Mouse (Mus musculus) mammary gland, adult 2 months (tissue): Measurements from ENCODE around the gene Tspear. TPM values are rescaled to one million over a fixed set of nuclear protein-coding genes. Genes with fewer than 3 reads are reported as not detected.

ENCODE experiments used
- polyA plus RNA-seq: library from polyadenylated mRNA; depleted of rRNA; stranded (reverse); fragments of >200 nt; gene quantifications from 2 replicates; pipeline ENCODE4 v1.2.3, GENCODE M21; 2012; ENCODE audit warnings: low replicate concordance; rRNA removed

The Tspear gene
- 0.49 and 0.69 TPM in 2 replicates for polyA plus RNA-seq

DNA sequence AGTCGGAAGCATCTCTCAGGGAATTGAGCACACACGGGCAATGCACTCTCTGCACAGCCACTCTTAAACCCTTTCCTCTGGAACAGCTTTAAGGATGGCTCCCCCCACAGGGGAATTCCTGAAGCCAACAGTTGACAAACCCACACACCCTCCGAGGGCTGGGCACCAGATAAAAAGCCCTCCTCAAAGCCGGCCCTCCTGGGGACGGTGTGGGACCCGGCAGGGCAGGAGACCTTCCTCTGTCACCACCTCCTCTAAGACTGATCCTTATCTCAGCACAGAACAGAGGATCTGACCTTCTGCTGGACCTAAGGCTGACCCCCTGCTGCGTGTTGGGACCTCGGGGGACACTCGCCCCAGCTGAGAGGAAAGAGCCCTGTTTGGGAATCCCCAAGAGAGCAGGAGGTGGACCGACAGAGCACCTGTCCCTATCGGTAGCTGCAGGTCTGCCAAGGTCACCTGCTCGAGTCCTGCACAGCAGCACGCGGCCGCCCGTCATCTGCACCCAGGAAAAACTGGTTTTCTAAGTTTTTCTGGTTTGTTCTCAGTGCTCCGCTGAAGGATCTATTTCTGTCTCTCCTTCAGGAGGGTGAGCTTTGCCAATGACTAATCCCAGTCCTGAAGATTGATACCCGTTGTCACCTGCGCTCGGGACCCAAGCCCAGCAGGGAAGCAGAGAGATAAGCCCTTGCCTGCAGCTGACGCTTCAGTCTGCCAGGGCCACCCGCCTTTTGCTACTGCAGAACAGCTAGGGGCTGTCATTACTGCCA lies at the start of gene Tspear:
Gene Tspear, plus strand, starts transcription at position 675 of the 770 bp plus-strand sequence.

DNA sequence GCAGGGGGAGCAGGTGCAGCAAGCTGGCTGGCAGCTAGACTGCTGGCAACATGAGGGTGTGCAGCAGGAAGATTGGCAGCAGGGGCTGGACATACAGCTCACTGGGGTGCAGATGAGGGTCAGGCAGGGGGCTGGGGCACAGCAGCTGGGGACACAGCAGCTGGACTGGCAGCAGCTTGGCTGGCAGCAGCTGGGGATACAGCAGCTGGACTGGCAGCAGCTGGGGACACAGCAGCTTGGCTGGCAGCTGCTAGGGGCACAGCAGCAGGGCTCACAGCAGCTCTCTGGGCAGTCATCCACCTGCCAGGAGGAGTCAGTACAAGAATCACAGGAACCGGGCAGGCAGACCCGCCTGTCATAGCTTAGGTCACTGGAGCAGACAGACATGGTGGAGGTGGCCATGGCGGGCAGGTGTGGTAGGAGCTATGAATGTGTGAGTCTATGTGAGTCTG lies 4.0 kb downstream of the Tspear start, which contains the start of gene Gm19402:
Gene Gm19402, minus strand, starts transcription at position 402 of the 452 bp plus-strand sequence.

DNA sequence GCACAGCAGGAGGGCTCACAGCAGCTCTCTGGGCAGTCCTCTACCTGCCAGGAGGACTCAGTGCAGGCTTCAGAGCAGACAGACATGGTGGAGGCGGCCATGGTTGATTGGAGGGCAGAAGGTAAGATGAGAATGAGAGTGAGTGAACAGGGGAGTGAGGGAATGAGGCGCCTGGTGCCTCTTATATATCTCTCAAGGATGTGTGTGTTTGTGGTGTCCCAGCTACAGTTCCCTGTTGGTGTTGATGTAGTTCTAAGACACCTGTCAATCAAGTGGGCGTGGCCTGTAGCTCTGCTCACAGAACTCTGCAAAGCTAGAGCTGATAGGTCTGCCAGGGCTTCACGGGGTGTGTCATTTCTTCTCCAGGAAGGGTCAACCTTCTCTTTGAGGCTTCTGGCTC lies 10.8 kb downstream of the Tspear start, which contains the start of gene Gm9508:
Gene Gm9508, minus strand, starts transcription at position 101 of the 400 bp plus-strand sequence.

DNA sequence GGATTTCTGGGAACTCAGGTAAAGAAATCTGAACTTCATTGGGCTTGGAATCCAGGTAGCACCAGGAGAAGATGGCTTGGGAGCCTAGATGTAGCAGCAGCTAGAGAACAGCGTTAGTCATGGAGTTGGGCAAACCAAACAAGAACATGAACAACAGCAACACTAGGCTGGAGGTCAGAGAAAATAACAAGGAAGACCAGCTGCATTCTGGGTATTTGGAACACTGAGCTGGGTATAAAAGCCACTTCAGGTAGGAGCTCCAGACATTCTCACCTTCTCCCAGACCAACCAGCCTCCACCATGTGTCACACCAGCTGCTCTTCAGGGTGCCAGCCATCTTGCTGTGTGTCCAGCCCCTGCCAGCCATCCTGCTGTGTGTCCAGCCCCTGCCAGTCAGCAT lies 20.0 kb downstream of the Tspear start, which contains the start of gene Gm10272:
Gene Gm10272, plus strand, starts transcription at position 301 of the 400 bp plus-strand sequence.

DNA sequence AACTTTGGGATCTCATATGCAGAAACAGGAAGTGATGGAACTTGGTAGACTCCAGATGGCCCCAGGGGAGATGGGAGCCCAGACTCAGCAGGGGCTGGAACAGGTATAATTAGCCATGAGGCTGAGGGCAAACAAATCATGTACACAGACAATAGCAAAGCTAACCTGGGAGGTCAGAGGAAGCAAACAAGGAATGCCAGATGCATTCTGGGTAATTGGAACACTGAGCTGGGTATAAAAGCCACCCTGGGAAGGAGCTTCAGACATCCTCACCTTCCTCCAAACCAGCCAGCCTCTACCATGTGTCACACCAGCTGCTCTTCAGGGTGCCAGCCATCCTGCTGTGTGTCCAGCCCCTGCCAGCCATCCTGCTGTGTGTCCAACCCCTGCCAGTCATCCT lies 24.8 kb downstream of the Tspear start, which contains the start of gene Gm10024:
Gene Gm10024, plus strand, starts transcription at position 301 of the 400 bp plus-strand sequence.

DNA sequence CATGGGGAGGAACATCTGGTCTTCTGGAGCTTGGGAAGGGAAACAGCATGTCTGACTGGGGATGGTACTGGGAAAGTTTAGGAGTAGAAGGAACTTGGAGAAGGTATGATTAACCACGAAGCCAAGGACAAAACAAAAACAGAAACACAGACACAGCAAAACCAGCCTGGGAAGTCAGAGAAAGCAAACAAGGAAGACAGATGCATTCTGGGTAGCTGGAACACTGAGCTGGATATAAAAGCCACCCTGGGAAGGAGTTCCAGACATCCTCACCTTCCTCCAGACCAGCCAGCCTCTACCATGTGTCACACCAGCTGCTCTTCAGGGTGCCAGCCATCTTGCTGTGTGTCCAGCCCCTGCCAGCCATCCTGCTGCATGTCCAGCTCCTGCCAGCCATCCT lies 29.1 kb downstream of the Tspear start, which contains the start of gene Gm10142:
Gene Gm10142, plus strand, starts transcription at position 301 of the 400 bp plus-strand sequence.

DNA sequence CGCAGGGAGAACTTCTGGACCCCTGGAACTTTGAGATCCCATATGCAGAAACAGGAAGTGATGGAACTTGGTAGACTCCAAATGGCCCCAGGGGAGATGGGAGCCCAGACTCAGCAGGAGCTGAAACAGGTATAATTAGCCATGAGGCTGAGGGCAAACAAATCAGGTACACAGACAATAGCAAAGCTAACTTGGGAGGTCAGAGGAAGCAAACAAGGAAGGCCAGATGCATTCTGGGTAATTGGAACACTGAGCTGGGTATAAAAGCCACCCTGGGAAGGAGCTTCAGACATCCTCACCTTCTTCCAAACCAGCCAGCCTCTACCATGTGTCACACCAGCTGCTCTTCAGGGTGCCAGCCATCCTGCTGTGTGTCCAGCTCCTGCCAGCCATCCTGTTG lies 33.9 kb downstream of the Tspear start, which contains the start of gene Krtap12-1:
Gene Krtap12-1, plus strand, starts transcription at position 301 of the 400 bp plus-strand sequence.

DNA sequence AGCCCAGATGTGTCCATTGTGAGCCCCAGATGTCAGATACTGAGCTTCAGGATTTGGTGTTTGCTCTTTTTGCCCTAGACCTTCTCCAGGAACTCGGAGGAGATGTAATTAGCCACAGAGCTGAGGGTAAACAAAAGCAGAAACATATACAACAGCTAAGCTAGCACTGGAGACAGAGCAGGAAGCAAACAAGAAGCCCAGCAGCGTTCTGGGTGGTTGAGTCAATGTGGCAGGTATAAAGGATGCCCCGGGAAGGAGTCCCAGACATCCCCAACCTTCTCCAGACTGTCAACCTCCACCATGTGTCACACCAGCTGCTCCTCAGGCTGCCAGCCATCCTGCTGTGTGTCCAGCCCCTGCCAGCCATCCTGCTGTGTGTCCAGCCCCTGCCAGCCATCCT lies 39.8 kb downstream of the Tspear start, which contains the start of gene Gm10100:
Gene Gm10100, plus strand, starts transcription at position 301 of the 400 bp plus-strand sequence.

DNA sequence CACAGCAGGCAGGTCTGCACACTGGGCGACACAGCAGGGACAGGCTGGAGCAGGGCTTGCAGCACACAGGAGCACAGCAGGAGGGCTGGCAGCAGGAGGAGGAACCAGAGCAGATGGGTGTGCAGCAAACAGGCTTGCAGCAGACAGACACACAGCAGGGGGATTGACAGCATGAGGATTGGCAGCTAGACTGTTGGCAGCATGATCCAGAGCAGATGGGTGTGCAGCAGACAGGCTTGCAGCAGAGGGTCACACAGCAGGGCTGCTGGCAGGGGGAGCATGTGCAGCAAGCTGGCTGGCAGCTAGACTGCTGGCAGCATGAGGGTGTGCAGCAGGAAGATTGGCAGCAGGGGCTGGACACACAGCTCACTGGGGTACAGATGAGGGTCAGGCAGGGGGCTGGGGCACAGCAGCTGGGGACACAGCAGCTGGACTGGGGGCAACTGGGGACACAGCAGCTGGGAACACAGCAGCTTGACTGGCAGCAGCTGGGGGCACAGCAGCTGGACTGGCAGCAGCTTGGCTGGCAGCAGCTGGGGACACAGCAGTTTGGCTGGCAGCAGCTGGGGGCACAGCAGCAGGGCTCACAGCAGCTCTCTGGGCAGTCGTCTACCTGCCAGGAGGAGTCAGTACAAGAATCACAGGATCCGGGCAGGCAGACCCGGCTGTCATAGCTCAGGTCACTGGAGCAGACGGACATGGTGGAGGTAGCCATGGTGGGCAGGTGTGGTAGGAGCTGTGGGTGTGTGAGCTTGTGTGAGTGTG lies 55.7 kb downstream of the Tspear start, which contains the start of gene Gm18596:
Gene Gm18596, minus strand, starts transcription at position 715 of the 765 bp plus-strand sequence.

DNA sequence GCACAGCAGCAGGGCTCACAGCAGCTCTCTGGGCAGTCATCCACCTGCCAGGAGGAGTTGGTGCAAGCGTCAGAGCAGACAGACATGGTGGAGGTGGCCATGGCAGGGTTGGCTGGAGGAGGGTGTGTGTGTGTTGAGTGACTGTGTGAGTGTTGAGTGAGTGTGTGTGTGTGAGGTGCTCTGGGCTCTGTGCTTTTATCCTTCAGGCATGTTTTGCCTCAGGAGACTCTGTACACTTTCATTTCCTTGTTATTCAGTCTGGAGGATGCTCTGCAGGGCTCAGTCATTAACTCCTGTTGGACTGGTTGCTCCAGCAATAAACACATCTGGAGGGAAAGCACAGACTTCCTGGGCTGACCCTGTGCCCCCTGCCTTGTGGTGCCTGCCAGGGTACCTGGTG lies 64.9 kb downstream of the Tspear start, which contains the start of gene Gm9736:
Gene Gm9736, minus strand, starts transcription at position 101 of the 400 bp plus-strand sequence.

DNA sequence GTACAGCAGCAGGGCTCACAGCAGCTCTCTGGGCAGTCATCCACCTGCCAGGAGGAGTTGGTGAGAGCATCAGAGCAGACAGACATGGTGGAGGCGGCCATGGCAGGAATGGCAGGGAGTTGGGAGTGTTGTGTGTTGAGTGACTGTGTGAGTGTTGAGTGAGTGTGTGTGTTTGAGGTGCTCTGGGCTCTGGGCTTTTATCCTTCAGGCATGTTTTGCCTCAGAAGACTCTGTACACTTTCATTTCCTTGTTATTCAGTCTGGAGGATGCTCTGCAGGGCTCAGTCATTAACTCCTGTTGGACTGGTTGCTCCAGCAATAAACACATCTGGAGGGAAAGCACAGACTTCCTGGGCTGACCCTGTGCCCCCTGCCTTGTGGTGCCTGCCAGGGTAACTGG lies 73.2 kb downstream of the Tspear start, which contains the start of gene Gm3233:
Gene Gm3233, minus strand, starts transcription at position 101 of the 400 bp plus-strand sequence.

DNA sequence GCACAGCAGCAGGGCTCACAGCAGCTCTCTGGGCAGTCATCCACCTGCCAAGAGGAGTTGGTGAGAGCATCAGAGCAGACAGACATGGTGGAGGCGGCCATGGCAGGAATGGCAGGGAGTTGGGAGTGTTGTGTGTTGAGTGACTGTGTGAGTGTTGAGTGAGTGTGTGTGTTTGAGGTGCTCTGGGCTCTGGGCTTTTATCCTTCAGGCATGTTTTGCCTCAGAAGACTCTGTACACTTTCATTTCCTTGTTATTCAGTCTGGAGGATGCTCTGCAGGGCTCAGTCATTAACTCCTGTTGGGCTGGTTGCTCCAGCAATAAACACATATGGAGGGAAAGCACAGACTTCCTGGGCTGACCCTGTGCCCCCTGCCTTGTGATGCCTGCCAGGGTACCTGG lies 84.9 kb downstream of the Tspear start, which contains the start of gene Gm3238:
Gene Gm3238, minus strand, starts transcription at position 101 of the 400 bp plus-strand sequence.

DNA sequence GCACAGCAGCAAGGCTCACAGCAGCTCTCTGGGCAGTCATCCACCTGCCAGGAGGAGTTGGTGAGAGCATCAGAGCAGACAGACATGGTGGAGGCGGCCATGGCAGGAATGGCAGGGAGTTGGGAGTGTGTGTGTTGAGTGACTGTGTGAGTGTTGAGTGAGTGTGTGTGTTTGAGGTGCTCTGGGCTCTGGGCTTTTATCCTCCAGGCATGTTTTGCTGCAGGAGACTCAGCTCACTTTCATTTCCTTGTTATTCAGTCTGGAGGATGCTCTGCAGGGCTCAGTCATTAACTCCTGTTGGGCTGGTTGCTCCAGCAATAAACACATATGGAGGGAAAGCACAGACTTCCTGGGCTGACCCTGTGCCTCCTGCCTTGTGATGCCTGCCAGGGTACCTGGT lies 90.5 kb downstream of the Tspear start, which contains the start of gene Gm7138:
Gene Gm7138, minus strand, starts transcription at position 101 of the 400 bp plus-strand sequence.

DNA sequence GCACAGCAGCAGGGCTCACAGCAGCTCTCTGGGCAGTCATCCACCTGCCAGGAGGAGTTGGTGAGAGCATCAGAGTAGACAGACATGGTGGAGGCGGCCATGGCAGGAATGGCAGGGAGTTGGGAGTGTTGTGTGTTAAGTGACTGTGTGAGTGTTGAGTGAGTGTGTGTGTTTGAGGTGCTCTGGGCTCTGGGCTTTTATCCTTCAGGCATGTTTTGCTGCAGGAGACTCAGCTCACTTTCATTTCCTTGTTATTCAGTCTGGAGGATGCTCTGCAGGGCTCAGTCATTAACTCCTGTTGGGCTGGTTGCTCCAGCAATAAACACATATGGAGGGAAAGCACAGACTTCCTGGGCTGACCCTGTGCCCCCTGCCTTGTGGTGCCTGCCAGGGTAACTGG lies 96.1 kb downstream of the Tspear start, which contains the start of gene Gm3250:
Gene Gm3250, minus strand, starts transcription at position 101 of the 400 bp plus-strand sequence.

DNA sequence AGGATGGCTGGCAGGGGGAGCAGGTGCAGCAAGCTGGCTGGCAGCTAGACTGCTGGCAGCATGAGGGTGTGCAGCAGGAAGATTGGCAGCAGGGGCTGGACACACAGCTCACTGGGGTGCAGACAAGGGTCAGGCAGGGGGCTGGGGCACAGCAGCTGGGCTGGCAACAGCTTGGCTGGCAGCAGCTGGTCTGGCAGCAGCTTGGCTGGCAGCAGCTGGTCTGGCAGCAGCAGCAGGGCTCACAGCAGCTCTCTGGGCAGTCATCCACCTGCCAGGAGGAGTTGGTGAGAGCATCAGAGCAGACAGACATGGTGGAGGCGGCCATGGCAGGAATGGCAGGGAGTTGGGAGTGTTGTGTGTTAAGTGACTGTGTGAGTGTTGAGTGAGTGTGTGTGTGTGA lies 101.5 kb downstream of the Tspear start, which contains the start of gene Gm7137:
Gene Gm7137, minus strand, starts transcription at position 325 of the 400 bp plus-strand sequence.

DNA sequence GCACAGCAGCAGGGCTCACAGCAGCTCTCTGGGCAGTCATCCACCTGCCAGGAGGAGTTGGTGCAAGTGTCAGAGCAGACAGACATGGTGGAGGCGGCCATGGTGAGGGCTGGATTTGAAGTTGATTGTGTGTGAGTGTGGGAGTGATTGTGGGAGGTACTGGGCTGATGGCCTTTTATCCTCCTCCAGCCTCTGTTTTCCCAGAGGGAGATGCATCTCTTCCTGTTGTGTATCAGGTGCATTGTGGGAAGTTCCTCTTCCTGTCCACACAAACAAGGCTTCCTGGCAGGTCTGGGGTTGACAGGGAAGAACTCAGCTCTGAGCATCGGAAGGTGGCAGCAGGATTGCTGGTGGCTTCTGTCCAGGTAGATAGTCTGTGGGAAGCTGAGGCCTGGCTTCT lies 108.6 kb downstream of the Tspear start, which contains the start of gene Gm9639:
Gene Gm9639, minus strand, starts transcription at position 101 of the 400 bp plus-strand sequence.

DNA sequence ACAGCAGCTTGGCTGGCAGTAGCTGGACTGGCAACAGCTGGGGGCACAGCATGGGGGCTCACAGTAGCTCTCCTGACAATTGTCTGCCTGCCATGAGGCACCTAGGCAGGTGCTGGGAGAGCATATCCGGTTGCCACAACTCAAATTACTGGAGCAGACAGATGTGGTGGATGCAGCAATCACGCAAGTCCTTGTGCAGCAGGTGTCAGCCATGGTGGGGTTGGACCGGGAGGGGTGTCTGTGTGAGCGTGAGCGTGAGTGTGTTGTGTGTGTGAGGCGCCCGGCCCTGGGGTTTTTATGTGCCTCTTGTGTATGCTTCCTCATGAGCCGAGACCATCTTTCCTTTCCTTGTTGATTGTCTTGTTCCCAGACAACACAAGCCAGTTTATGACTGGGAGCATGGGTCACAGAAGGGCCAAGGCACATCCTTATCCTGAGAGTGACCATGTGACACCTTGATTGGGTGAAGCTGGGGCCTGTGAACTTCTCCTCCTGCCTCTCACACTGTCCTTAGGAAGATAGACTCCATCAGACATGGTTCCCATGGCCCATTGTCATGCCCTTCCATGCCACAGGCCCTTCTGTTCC lies 112.6 kb downstream of the Tspear start, which contains the start of gene Gm19668:
Gene Gm19668, minus strand, starts transcription at position 213 of the 588 bp plus-strand sequence.

DNA sequence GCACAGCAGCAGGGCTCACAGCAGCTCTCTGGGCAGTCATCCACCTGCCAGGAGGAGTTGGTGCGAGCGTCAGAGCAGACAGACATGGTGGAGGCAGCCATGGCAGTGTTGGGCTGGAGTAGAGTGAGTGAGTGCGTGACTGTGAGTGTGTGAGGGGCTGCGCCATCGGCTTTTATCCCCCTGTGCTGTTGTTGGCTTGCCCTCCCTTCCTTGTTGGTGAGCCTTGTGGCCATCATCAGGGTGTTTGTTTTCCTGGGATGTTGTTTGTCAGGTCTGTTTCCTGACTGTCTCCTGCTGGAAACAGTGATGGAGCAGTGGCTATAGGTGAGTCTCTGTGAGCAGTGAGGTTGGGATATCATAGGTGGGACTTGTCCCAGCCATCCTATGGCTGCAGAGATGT lies 125.4 kb downstream of the Tspear start, which contains the start of gene Gm9507:
Gene Gm9507, minus strand, starts transcription at position 101 of the 400 bp plus-strand sequence.

DNA sequence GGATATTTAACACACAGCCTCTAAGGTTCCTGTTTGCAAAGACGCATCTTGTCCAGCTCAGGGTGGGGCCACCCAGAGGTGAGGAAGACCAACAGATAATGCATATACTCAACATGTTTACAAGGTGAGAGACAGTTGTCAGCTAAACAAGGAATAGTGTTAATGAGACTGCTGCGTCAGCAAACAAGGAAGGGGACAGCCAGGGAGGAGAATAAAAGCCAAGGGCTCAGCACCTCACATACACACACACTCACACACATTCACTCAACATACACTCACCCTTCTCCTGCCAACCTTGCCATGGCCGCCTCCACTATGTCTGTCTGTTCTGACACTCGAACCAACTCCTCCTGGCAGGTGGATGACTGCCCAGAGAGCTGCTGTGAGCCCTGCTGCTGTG lies 128.0 kb downstream of the Tspear start, which contains the start of gene Gm2696:
Gene Gm2696, plus strand, starts transcription at position 301 of the 400 bp plus-strand sequence.

DNA sequence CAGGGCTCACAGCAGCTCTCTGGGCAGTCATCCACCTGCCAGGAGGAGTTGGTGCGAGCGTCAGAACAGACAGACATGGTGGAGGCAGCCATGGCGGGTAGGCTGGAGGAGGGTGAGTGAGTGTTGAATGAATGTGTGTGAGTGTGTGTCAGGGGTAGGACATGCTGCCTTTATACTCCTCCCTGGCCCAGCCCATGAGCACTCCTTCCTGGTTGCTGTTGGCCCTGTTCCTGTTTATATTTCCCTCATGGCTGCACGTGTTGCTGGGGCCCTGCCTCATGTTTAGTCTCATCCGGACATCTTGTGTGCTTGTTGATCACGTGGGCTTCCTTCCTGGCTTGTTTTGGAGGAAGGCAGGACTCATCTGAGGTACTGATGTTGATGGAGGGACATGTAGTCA lies 140.6 kb downstream of the Tspear start, which contains the start of gene Krtap10-4:
Gene Krtap10-4, minus strand, starts transcription at position 145 of the 400 bp plus-strand sequence.

DNA sequence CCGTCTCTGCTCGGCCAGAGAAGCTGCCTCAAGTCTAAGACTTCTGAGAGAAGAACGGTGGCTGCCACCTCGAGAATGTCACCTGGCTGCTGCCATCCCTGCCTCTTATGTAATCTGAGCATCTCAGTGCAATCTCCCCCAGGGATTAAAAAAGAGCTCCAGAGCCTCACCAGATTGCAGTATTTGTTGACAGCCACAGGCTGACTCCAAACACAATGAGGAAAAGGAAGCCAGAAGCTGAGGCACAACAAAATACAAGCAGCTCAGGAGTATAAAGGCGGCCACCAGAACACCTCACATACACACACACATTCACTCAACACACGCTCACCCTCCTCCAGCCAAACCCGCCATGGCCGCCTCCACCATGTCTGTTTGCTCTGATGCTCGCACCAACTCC lies 149.3 kb downstream of the Tspear start, which contains the start of gene Krtap10-10:
Gene Krtap10-10, plus strand, starts transcription at position 301 of the 400 bp plus-strand sequence.

